Mouse (Mus musculus) kidney, embryonic 16.5 days (tissue): ENCODE measurements around the gene Myadml2. TPM values are rescaled to one million over a fixed set of nuclear protein-coding genes. Genes with fewer than 3 reads are reported as not detected.

Experiments used
- ATAC-seq: fragments of 200-750 bp; cut with Nextera tagmentation; 2 replicates; pipeline ENCODE4 v1.8.0; 2017; ENCODE audit warnings: moderate TSS enrichment; ENCODE audit not compliant: low FRiP score, low TSS enrichment
- H3K27ac ChIP-seq: fragments of 300-500 bp; sonication (generic); 2 replicates; pipeline ENCODE4 v1.5.1; 2014; ENCODE audit warnings: low read length
- H3K27me3 ChIP-seq: fragments of 300-500 bp; sonication (generic); 2 replicates; pipeline ENCODE4 v1.6.1; 2014; ENCODE audit warnings: low read length, control low read depth, mixed read lengths; ENCODE audit not compliant: insufficient read depth
- H3K36me3 ChIP-seq: fragments of 300-500 bp; sonication (generic); 2 replicates; pipeline ENCODE4 v1.6.1; 2014; ENCODE audit warnings: low read length, control low read depth, mixed read lengths; ENCODE audit not compliant: insufficient read depth
- H3K4me1 ChIP-seq: fragments of 300-500 bp; sonication (generic); 2 replicates; pipeline ENCODE4 v1.6.1; 2014; ENCODE audit warnings: low read length, control low read depth, mixed read lengths; ENCODE audit not compliant: insufficient read depth
- H3K4me2 ChIP-seq: fragments of 300-500 bp; sonication (generic); replicated peaks from 2 replicates; pipeline ENCODE4 v1.6.1; 2014; ENCODE audit warnings: low read depth, low read length
- H3K4me3 ChIP-seq: fragments of 300-500 bp; sonication (generic); 2 replicates; pipeline ENCODE4 v1.5.1; 2014; ENCODE audit warnings: mild to moderate bottlenecking, low read length
- H3K9ac ChIP-seq: fragments of 300-500 bp; sonication (generic); replicated peaks from 2 replicates; pipeline ENCODE4 v1.6.1; 2014; ENCODE audit warnings: low read length
- H3K9me3 ChIP-seq: fragments of 300-500 bp; sonication (generic); 2 replicates; pipeline ENCODE4 v1.6.1; 2016; ENCODE audit warnings: low read length, control low read depth
- WGBS: fragments of 180-500 bp; shearing (Covaris S2); extraction: QIAGEN DNeasy Blood & Tissue Kit; methylation state at CpG from one replicate; pipeline ENCODE4 v1.1.7; 2014; 5-methylcytosine and 5-hydroxymethylcytosine counted together
- polyA plus RNA-seq: library from polyadenylated mRNA; unstranded; fragments of >200 nt; fragmentation: Nextera tagmentation; extraction: Ambion mirVana; gene quantifications from 2 replicates; pipeline ENCODE4 v1.2.1, GENCODE M21; 2015

The Myadml2 gene
- polyA plus RNA-seq, 1 experiment from 2014 or later, result 0.51 TPM

DNA sequence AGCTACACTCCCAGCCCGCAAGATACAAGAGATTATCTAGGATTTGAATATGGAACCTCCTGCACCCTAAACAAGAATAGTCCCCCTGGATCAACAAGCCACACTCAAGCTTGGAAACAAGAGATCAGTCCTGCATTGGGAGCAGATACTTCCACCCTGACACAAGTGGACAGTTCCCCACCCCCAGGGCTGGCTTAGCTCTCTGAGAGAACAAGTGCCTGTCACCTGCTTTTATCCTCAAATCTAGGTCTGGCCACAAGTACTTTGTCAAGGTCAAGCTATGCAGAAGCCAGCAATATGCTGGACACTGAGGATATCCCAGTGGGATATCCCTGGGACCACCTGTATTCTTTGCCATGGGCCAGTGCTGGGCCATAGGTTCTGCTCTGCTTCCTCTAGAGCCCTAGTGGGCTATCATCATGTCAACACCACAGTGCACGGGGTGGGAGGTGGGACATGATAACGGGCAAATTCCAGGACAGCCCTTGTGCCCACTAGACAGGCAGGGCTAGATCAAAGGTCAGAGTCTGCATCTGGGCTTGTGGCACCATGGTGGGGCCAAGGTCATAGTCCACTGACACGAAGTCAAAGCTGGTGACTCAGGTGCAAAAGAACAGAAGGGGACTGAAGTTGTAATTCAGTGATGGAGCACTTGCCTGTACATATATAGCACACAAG lies 31.2 kb downstream of the Myadml2 start:
- 49% methylated on average over 4 of the region's 4 CpGs for WGBS
- H3K4me1 ChIP-seq, result peaks cover 11% of the 10 kb centered on the region
- peaks cover 53% of the 10 kb centered on the region for H3K36me3 ChIP-seq

DNA sequence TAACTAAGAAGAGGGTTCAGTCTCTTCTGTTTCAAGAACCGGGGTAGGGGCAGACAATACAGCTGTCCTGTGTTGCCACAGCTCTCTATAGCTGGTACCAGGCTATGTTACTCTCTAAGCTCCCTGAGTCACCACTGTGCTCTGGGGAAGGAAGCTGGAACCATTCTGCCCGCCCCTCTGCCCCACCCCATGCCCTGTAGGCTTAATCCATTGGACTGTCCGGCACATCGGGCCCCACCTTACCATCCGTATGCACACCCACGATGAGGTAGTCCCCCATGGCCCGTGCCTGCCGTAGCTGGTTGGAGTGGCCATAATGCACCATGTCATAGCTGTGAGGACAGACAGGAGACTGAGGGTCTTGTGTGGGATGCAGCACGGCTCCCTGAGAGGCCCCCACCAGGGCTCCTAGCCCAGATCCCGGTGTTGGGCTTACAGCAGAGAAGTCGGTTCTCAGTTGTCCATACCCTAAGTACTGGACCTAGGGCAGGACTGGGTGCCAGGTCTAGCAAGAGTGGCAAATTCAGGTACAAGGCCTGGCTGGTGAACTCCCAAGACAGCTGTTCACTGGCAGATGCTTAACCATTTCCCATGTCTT lies 32.3 kb downstream of the Myadml2 start:
- H3K36me3 ChIP-seq, result peaks cover 52% of the 10 kb centered on the region
- peaks cover 11% of the 10 kb centered on the region for H3K4me1 ChIP-seq
- WGBS, result 91% methylated on average over 11 of the region's 11 CpGs
- H3K4me2 ChIP-seq, result no peak overlapping the region
- no peaks in the 10 kb centered on the region for H3K27me3 ChIP-seq
- no peak overlapping the region for H3K4me3 ChIP-seq
- no peak overlapping the region for H3K27ac ChIP-seq
- no peaks in the 10 kb centered on the region for H3K9me3 ChIP-seq
- H3K9ac ChIP-seq, result no peak overlapping the region
- ATAC-seq, result no peak

More for the DNA sequence above, 31.2 kb downstream of the Myadml2 start:
- Histone ChIP-seq H3K4me2 (peak overlapping the region; percentile 81), H3K27me3 (no peaks in the 10 kb centered on the region), H3K27ac (peak overlapping the region; percentile 69), H3K9me3 (no peaks in the 10 kb centered on the region), H3K4me3 (peak overlapping the region; percentile 67), H3K9ac (peak overlapping the region; percentile 72)
- no peak for ATAC-seq

DNA sequence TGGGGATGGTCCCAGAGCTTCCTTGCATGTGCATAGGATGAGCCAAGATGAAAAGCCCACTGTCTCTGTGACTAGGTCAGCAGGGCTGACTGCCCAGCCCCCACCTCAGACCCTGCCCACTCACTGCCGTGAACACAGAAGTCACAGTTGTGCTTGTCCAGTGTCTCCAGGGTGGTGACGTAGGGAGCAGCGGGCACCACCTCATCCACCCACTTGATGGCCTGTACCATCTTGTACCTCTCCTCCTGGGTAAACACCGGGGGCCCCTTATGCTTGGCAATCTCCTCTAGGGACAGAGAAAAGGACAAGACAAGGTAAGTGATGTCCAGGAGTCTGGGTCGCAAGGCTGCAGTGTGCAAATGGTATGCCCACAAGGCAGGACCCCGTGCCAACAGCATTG lies 32.8 kb downstream of the Myadml2 start:
- Histone ChIP-seq H3K9me3 (no peaks in the 10 kb centered on the region), H3K27ac (no peak overlapping the region), H3K27me3 (no peaks in the 10 kb centered on the region), H3K4me2 (no peak overlapping the region), H3K36me3 (peaks cover 47% of the 10 kb centered on the region), H3K9ac (no peak overlapping the region), H3K4me3 (no peak overlapping the region), H3K4me1 (peaks cover 11% of the 10 kb centered on the region)
- no peak for ATAC-seq
- WGBS, result 91% methylated on average over 6 of the region's 6 CpGs

DNA sequence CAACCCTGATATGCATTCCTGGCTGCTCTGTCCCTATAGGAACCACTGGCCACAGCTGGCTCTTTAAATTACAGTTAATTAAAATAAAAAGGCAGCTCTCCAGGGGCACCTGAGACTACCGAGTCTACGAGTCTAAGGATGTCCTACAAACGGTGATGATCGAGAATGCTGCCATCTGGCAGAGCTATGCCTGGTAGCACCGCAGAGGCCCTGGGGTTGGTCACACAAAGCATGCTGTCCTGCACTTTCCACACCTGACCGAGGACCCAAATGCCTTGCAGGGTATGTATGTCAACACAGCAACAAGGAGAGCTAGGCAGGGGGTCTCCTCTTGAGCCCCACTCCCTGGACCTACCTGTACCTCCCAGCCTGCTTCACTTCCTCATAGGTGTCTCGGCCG lies 34.0 kb downstream of the Myadml2 start:
- Histone ChIP-seq H3K9ac (no peak overlapping the region), H3K36me3 (peaks cover 42% of the 10 kb centered on the region), H3K4me2 (no peak overlapping the region), H3K4me1 (peaks cover 16% of the 10 kb centered on the region), H3K9me3 (no peaks in the 10 kb centered on the region), H3K4me3 (no peak overlapping the region), H3K27me3 (no peaks in the 10 kb centered on the region), H3K27ac (no peak overlapping the region)
- no peak for ATAC-seq
- WGBS, result 90% methylated on average over 8 of the region's 8 CpGs

DNA sequence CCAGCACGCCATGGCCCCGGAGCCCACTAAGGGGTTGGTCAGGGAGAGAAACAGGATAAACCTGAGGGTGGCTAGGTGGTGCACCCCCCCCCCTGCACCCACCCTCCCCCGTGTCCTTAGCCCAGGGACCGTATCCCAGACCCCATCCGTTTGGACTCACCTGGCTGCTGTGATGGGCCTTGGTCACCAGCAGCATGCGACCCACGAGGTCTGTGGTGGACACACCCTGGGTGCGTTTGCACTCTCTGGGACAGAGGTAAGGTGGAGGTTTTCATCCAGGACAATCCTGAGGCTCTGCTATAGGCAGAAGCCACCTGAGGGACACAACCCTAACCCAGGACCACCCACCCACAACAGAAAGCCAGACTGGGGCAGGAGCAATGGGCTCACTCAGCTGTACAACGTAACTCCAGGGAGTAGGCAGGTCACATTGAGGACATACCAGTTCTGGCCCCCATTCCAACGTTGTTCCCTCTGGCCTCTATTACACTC lies 34.4 kb downstream of the Myadml2 start:
- H3K4me3 ChIP-seq, result no peak overlapping the region
- H3K9me3 ChIP-seq, result no peaks in the 10 kb centered on the region
- no peak overlapping the region for H3K27ac ChIP-seq
- WGBS, result 89% methylated on average over 10 of the region's 10 CpGs
- no peak overlapping the region for H3K9ac ChIP-seq
- H3K4me1 ChIP-seq, result peaks cover 20% of the 10 kb centered on the region
- ATAC-seq, result no peak
- no peak overlapping the region for H3K4me2 ChIP-seq
- H3K27me3 ChIP-seq, result no peaks in the 10 kb centered on the region
- peaks cover 37% of the 10 kb centered on the region for H3K36me3 ChIP-seq

DNA sequence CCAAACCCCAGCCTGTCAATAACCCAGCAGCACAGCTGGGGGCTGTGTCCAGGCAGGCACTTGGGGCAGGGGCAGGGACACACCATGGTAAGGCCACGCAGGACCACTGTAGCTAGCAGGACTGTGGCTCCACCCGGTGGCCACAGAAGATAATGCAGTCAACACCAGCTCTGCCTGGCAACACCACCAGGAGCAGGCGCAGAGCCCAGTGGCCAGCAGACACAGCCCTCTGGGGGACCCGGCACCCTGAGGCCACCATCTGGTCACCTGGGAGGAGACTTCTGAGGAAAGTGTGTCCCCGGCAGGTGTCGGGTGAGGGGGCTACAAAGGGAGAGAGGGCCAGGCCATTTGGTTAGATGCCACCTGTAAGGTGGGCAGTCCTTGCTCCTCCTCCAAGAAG lies 35.2 kb downstream of the Myadml2 start:
- Histone ChIP-seq H3K9me3 (no peaks in the 10 kb centered on the region), H3K27ac (no peak overlapping the region), H3K4me1 (peaks cover 28% of the 10 kb centered on the region), H3K9ac (no peak overlapping the region), H3K4me2 (no peak overlapping the region), H3K36me3 (peaks cover 32% of the 10 kb centered on the region), H3K27me3 (no peaks in the 10 kb centered on the region), H3K4me3 (no peak overlapping the region)
- WGBS, result 50% methylated on average over 5 of the region's 6 CpGs
- ATAC-seq, result peak; percentile 47; the same call in 1 of the 2 replicates

GRCm38 (mm10) chr11:120610477-120611046 lies 37.4 kb downstream of the Myadml2 start:
- WGBS, result 81% methylated on average over 9 of the region's 9 CpGs
- Histone ChIP-seq H3K4me1 (peaks cover 25% of the 10 kb centered on the region), H3K36me3 (peaks cover 32% of the 10 kb centered on the region), H3K4me2 (no peak overlapping the region), H3K9ac (no peak overlapping the region), H3K9me3 (no peaks in the 10 kb centered on the region), H3K27ac (no peak overlapping the region), H3K4me3 (no peak overlapping the region), H3K27me3 (no peaks in the 10 kb centered on the region)
- ATAC-seq, result no peak

GRCm38 (mm10) chr11:120609250-120609649 lies 38.7 kb downstream of the Myadml2 start:
- Histone ChIP-seq H3K27ac (peak overlapping the region; percentile 51; the same call in 1 of the 2 replicates), H3K27me3 (no peaks in the 10 kb centered on the region), H3K36me3 (peaks cover 38% of the 10 kb centered on the region), H3K4me1 (peaks cover 25% of the 10 kb centered on the region), H3K4me2 (peak overlapping the region; percentile 74), H3K9me3 (no peaks in the 10 kb centered on the region), H3K4me3 (peak overlapping the region; percentile 44), H3K9ac (peak overlapping the region; percentile 69)
- 34% methylated on average over 8 of the region's 8 CpGs for WGBS
- ATAC-seq, result peak; percentile 72

- ATAC-seq, result 0 out of 2 replicates have a peak, but pooled peaks have one; percentile 29
- peaks cover 37% of the 10 kb centered on the region for H3K36me3 ChIP-seq
These were observed 39.5 kb downstream of the Myadml2 start, which contains the start of gene Npb for GRCm38 (mm10) chr11:120608241-120609034. TSS of gene Npb (plus strand) at chr11:120608477.

More at GRCm38 (mm10) chr11:120608241-120609034, 39.5 kb downstream of the Myadml2 start, which contains the start of gene Npb:
- Histone ChIP-seq H3K9me3 (no peaks in the 10 kb centered on the region), H3K4me1 (peaks cover 25% of the 10 kb centered on the region), H3K4me3 (peak within 1 kb of the TSS; percentile 44), H3K4me2 (peak within 1 kb of the TSS; percentile 74), H3K27me3 (no peaks in the 10 kb centered on the region), H3K9ac (peak within 1 kb of the TSS; percentile 69), H3K27ac (peak within 1 kb of the TSS; percentile 51; the same call in 1 of the 2 replicates)
- 3% methylated on average over 45 of the region's 45 CpGs for WGBS
